Mouse (Mus musculus): ENCODE measurements around the gene Orc2. TPM values are rescaled to one million over a fixed set of nuclear protein-coding genes. Genes with fewer than 3 reads are reported as not detected.

The Orc2 gene
- polyA plus RNA-seq, 1 experiment from 2014 or later: 24.6 TPM

DNA sequence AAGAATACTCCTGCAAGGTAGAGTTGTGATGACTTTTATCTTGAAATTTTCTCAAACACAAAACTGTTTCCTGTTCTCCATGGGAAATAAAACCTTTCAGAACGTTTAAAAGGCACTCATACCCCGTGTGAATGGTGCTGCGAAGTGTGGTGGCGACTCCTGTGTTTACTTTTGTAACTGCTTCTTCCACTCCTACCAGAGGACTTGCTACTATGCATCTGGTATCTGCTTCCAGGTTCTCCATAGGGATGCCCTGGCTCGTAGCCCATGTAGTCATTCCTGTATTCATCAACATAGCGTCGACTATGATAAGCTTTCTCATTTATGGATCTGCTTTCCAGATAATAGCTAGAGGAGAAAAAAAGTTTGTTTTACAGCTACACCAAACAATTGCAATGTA is 83.9 kb downstream of the Orc2 start:
- peaks cover 49% of the 10 kb centered on the region for H3K36me3 ChIP-seq
- H3K4me3 ChIP-seq (replicated peaks): 0 out of 2 replicates have a peak overlapping the region, but pooled peaks have one; percentile 0

GRCm38 (mm10) chr1:58420032-58420431 is 84.9 kb downstream of the Orc2 start:
- H3K27me3 ChIP-seq: no peaks in the 10 kb centered on the region
- H3K27ac ChIP-seq: no peak overlapping the region
- 87% methylated on average over 10 of the region's 10 CpGs for WGBS
- no peaks in the 10 kb centered on the region for H3K9me3 ChIP-seq
- H3K4me2 ChIP-seq (replicated peaks): no peak overlapping the region
- peaks cover 31% of the 10 kb centered on the region for H3K4me1 ChIP-seq (replicated peaks)
- H3K36me3 ChIP-seq: peaks cover 56% of the 10 kb centered on the region
- ATAC-seq: no peak
- H3K9ac ChIP-seq (replicated peaks): no peak overlapping the region
- H3K4me3 ChIP-seq (replicated peaks): no peak overlapping the region

More for the DNA sequence above, 83.9 kb downstream of the Orc2 start:
- 82% methylated on average over 7 of the region's 7 CpGs for WGBS
- Histone ChIP-seq H3K9ac (replicated peaks) (no peak overlapping the region), H3K4me1 (replicated peaks) (peaks cover 31% of the 10 kb centered on the region), H3K27me3 (no peaks in the 10 kb centered on the region), H3K4me2 (replicated peaks) (peak overlapping the region; percentile 14), H3K9me3 (no peaks in the 10 kb centered on the region), H3K27ac (no peak overlapping the region)
- ATAC-seq: no peak

DNA sequence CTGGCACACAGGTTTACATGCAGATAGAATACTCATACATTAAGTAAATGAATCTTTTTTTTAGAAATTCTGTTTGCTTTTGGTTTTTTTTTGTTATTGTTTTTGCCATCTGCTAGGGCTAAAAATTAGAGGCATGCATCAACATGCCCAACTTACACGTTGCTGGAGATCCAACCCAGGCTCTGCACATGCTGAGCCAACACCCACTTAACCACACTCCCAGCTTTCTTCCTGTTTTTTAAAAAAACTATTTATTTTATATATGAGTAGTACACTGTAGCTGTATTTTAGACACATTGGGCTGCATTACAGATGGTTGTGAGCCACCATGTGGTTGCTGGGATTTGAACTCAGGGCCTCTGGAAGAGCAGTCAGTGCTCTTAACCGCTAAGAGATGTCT is 88.9 kb downstream of the Orc2 start:
- H3K9me3 ChIP-seq: no peaks in the 10 kb centered on the region
- ATAC-seq: no peak
- H3K27ac ChIP-seq: no peak overlapping the region
- H3K9ac ChIP-seq (replicated peaks): no peak overlapping the region
- peaks cover 8% of the 10 kb centered on the region for H3K4me1 ChIP-seq (replicated peaks)
- no peak overlapping the region for H3K4me2 ChIP-seq (replicated peaks)
- no peaks in the 10 kb centered on the region for H3K27me3 ChIP-seq
- H3K36me3 ChIP-seq: peaks cover 84% of the 10 kb centered on the region
- 96% methylated on average over 2 of the region's 2 CpGs for WGBS
- no peak overlapping the region for H3K4me3 ChIP-seq (replicated peaks)

DNA sequence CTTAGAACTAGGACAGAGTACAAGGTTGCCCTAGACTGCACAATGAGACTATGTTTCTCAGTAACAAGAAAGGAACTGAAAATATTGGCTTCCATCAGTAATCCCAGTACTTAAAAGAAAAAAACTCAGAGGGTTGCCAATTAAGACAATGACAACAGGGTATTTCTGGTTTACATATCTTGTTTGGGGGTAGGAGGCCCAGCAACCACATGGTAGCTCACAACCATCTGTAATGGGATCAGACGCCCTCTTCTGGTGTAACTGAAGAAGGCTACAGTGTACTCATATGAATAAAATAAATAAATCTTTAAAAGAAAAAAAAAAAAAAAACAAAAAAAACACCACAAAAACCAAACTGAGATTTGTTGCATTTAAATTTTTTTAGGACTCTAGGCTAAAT is 89.5 kb downstream of the Orc2 start:
- H3K27me3 ChIP-seq: no peaks in the 10 kb centered on the region
- ATAC-seq: no peak
- H3K4me1 ChIP-seq (replicated peaks): peaks cover 5% of the 10 kb centered on the region; the same call in 1 of the 2 replicates
- no peak overlapping the region for H3K9ac ChIP-seq (replicated peaks)
- H3K27ac ChIP-seq: no peak overlapping the region
- H3K9me3 ChIP-seq: no peaks in the 10 kb centered on the region
- H3K36me3 ChIP-seq: peaks cover 88% of the 10 kb centered on the region
- 39% methylated on average over 1 of the region's 1 CpGs for WGBS
- H3K4me3 ChIP-seq (replicated peaks): no peak overlapping the region
- no peak overlapping the region for H3K4me2 ChIP-seq (replicated peaks)

Other genes with a start within 250 kb of the Orc2 start
- 0.05 TPM in 1 of 2 replicates, not detected in the other for gene Aox2, start 226.8 kb downstream of the Orc2 start, polyA plus RNA-seq (2015; fragmentation: Nextera tagmentation; extraction: Ambion mirVana)
- gene Bzw1, start 112.2 kb downstream of the Orc2 start, polyA plus RNA-seq (2015; fragmentation: Nextera tagmentation; extraction: Ambion mirVana): 406 and 428 TPM in 2 replicates
- gene Clk1, start 81.0 kb downstream of the Orc2 start, polyA plus RNA-seq (2015; fragmentation: Nextera tagmentation; extraction: Ambion mirVana): 171 and 194 TPM in 2 replicates
- 61.2 and 62.6 TPM in 2 replicates for gene Nif3l1, start 60.0 kb downstream of the Orc2 start, polyA plus RNA-seq (2015; fragmentation: Nextera tagmentation; extraction: Ambion mirVana)
- gene Ppil3, start 59.6 kb downstream of the Orc2 start, polyA plus RNA-seq (2015; fragmentation: Nextera tagmentation; extraction: Ambion mirVana): 52.0 and 53.7 TPM in 2 replicates
- gene Fam126b, start 81.2 kb upstream of the Orc2 start, polyA plus RNA-seq (2015; fragmentation: Nextera tagmentation; extraction: Ambion mirVana): 11.0 and 13.9 TPM in 2 replicates
- 196 and 203 TPM in 2 replicates for gene Ndufb3, start 81.3 kb upstream of the Orc2 start, polyA plus RNA-seq (2015; fragmentation: Nextera tagmentation; extraction: Ambion mirVana)
- not detected in 2 replicates for gene Als2cr12, start 190.9 kb upstream of the Orc2 start, polyA plus RNA-seq (2015; fragmentation: Nextera tagmentation; extraction: Ambion mirVana)
- 15.9 and 16.4 TPM in 2 replicates for gene Cflar, start 206.4 kb upstream of the Orc2 start, polyA plus RNA-seq (2015; fragmentation: Nextera tagmentation; extraction: Ambion mirVana)

All from midbrain, embryonic 13.5 days (tissue).